Mouse (Mus musculus) midbrain, embryonic 15.5 days (tissue): Measurements from ENCODE around the gene Aldh1b1. TPM values are rescaled to one million over a fixed set of nuclear protein-coding genes. Genes with fewer than 3 reads are reported as not detected.
A peak's percentile ranks its signal among the peaks of the same experiment; 100 is the strongest.

Experiments used
- ATAC-seq: fragments of 200-750 bp; cut with Nextera tagmentation; replicated peaks from 2 replicates; pipeline ENCODE4 v1.8.0; 2017; ENCODE audit warnings: moderate TSS enrichment
- H3K27ac ChIP-seq: fragments of 300-500 bp; sonication (generic); 2 replicates; pipeline ENCODE4 v1.5.1; 2015; ENCODE audit warnings: mild to moderate bottlenecking, inconsistent platforms
- H3K27me3 ChIP-seq: fragments of 300-500 bp; sonication (generic); replicated peaks from 2 replicates; pipeline ENCODE4 v1.6.1; 2015; ENCODE audit warnings: inconsistent platforms
- H3K36me3 ChIP-seq: fragments of 300-500 bp; sonication (generic); replicated peaks from 2 replicates; pipeline ENCODE4 v1.6.1; 2015; ENCODE audit warnings: inconsistent platforms
- H3K4me1 ChIP-seq: fragments of 300-500 bp; sonication (generic); 2 replicates; pipeline ENCODE4 v1.6.1; 2015; ENCODE audit warnings: inconsistent platforms
- H3K4me2 ChIP-seq: fragments of 300-500 bp; sonication (generic); 2 replicates; pipeline ENCODE4 v1.6.1; 2015; ENCODE audit warnings: inconsistent platforms, mild to moderate bottlenecking, moderate library complexity
- H3K4me3 ChIP-seq: fragments of 300-500 bp; sonication (generic); 2 replicates; pipeline ENCODE4 v1.5.1; 2015; ENCODE audit warnings: mild to moderate bottlenecking, inconsistent platforms
- H3K9ac ChIP-seq: fragments of 300-500 bp; sonication (generic); 2 replicates; pipeline ENCODE4 v1.6.1; 2015; ENCODE audit warnings: mild to moderate bottlenecking, inconsistent platforms
- H3K9me3 ChIP-seq: fragments of 300-500 bp; sonication (generic); 2 replicates; pipeline ENCODE4 v1.6.1; 2016; ENCODE audit warnings: inconsistent platforms
- WGBS: fragments of 180-500 bp; shearing (Covaris S2); methylation state at CpG from one replicate; pipeline ENCODE4 v1.1.7; 2015; ENCODE audit warnings: mixed read lengths; 5-methylcytosine and 5-hydroxymethylcytosine counted together
- polyA plus RNA-seq: library from polyadenylated mRNA; unstranded; fragments of >200 nt; fragmentation: Nextera tagmentation; extraction: Ambion mirVana; gene quantifications from 2 replicates; pipeline ENCODE4 v1.2.1, GENCODE M21; 2015

Aldh1b1 gene
- 22.5 and 23.3 TPM in 2 replicates for polyA plus RNA-seq

DNA sequence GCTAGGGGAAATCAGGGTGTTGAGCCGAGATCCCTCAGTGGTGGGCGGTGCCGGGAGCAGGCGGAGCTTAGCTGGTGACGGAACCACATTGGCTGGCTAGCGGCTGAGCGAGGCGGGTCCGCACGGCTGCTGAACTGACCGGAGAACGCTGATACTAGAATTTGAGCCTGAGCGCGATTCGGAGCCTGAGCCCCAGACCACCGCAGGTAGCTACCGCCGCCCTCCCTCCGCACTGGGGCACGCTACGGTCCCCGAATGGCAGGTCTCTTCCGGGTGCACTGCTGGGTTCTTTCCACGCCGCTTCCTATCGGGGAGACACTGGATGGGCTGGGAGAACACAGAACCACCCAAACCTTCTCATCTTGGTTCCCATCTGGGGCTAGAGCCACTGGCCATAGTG, at the start of gene Aldh1b1:
Gene Aldh1b1 (plus strand): TSS at position 59 of the 400 bp plus-strand sequence.
- no peaks in the 10 kb centered on the region; the same call in 1 of the 2 replicates for H3K36me3 ChIP-seq
- 0 out of 2 replicates have a peak, but pooled peaks cover 2% of the 10 kb centered on the region for H3K27me3 ChIP-seq
- WGBS = 1% methylated on average over 26 of the region's 26 CpGs
- peak within 1 kb of the TSS; percentile 87 for H3K4me2 ChIP-seq
- H3K27ac ChIP-seq = peak within 1 kb of the TSS; percentile 53
- H3K4me3 ChIP-seq = peak within 1 kb of the TSS; percentile 53
- ATAC-seq = peak; percentile 88
- H3K4me1 ChIP-seq = peaks cover 21% of the 10 kb centered on the region
- no peaks in the 10 kb centered on the region for H3K9me3 ChIP-seq
- H3K9ac ChIP-seq = peak within 1 kb of the TSS; percentile 71

DNA sequence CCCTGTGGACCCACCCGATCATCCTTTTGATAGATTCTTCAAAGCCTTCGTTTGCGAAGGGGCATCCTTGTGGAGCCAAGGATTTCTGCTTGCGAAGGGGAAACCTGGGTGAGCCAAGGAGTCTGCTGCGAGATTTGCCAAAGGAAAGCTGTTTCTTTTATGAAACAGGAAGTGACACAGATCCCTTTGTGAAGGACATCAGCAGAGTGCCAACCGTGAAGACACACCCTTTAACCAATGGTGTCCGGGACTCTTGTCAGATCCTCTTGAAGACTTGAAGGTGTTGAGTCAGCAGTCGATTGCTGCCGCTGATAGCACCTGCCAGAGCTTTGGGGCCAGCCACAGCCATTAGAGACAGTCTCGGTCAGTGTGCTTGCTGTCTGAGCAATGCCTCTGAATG, 49.4 kb upstream of the Aldh1b1 start:
- ATAC-seq = no peak
- Histone ChIP-seq H3K27me3 (peaks cover 2% of the 10 kb centered on the region; the same call in 1 of the 2 replicates), H3K4me2 (no peak overlapping the region), H3K36me3 (no peaks in the 10 kb centered on the region), H3K27ac (no peak overlapping the region), H3K9me3 (no peaks in the 10 kb centered on the region), H3K9ac (no peak overlapping the region), H3K4me3 (no peak overlapping the region), H3K4me1 (peaks cover 16% of the 10 kb centered on the region; the same call in 1 of the 2 replicates)
- whole genome bisulfite sequencing = 87% methylated on average over 10 of the region's 10 CpGs

DNA sequence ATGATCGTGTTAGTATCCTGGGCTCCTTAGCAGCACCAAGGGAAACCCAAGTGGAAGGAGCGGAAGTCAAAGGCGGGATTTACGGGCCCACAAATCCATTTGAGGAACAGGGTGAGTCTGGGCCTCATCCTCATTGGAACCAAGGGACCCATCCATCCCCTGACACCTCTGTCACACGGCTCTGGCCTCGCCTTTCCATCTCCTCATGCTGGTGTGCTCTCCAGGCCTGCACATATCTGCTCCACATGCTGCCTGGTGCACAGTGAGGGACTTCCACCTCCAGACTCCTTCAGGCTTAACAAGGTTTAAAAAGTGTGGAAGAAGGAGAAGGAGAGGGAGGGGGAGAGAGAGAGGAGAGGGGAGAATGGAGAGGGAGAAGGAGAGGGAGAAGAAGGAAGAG, 48.3 kb upstream of the Aldh1b1 start:
- H3K27me3 ChIP-seq = peaks cover 2% of the 10 kb centered on the region; the same call in 1 of the 2 replicates
- H3K9ac ChIP-seq = no peak overlapping the region
- H3K4me2 ChIP-seq = no peak overlapping the region
- H3K36me3 ChIP-seq = no peaks in the 10 kb centered on the region
- WGBS = 91% methylated on average over 6 of the region's 6 CpGs
- no peak for ATAC-seq
- no peak overlapping the region for H3K4me3 ChIP-seq
- peaks cover 24% of the 10 kb centered on the region; the same call in 1 of the 2 replicates for H3K4me1 ChIP-seq
- no peaks in the 10 kb centered on the region for H3K9me3 ChIP-seq
- no peak overlapping the region for H3K27ac ChIP-seq

DNA sequence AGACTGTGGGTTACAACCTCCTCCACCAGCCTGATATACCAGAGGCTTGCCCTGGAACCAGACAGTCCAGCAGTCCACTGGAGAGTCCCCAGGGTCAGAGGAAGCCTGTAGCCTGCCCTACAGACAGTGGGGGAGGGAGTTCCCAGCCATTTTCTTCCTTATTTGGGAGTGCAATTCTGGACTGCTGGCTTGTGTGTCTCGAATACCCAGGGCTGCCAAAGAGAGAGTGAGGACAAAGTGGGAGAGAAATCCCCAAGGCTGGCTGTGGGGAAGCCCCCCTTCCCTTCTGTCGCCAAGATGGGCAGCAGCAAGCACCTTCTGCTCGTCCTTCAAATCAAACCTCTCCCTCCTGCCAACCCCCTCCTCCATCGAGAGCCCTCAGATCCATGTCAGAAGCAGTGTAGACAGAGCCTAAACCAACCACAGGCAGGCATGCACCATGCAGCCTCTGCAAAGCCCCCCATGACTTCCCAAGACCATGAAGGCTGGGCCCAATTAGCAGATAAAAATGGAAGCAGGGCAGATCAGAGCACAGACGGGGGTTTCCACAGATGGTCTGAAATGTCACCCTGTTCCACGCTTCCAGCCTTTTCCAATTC, 45.5 kb upstream of the Aldh1b1 start:
- Histone ChIP-seq H3K27ac (no peak overlapping the region), H3K4me3 (no peak overlapping the region), H3K4me2 (no peak overlapping the region), H3K9ac (no peak overlapping the region), H3K27me3 (peaks cover 2% of the 10 kb centered on the region; the same call in 1 of the 2 replicates), H3K4me1 (peaks cover 36% of the 10 kb centered on the region; the same call in 1 of the 2 replicates), H3K9me3 (no peaks in the 10 kb centered on the region), H3K36me3 (no peaks in the 10 kb centered on the region)
- 53% methylated on average over 6 of the region's 6 CpGs for WGBS
- 0 out of 2 replicates have a peak, but pooled peaks have one; percentile 13 for ATAC-seq

DNA sequence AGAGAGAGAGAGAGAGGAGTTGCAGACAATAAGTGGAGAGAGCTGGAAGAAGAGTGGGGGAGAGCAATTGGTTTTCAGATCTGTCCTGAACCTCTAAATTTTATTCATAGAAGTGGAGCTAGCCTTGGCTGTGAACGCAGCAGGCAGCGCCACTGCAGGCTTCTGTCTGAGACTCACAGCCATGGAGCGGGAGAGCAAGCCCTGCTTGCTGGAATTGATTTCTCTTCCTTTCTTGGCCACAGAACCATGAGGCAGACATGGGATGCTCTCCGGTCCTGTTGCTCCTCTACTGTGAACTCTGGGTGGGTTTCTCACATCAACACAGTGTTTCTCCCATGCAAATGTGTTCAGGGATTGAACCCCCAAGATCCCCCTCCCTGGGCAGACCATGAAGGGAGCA, 44.7 kb upstream of the Aldh1b1 start:
- ATAC-seq = 0 out of 2 replicates have a peak, but pooled peaks have one; percentile 27
- H3K4me1 ChIP-seq = peaks cover 36% of the 10 kb centered on the region; the same call in 1 of the 2 replicates
- whole genome bisulfite sequencing = 56% methylated on average over 4 of the region's 4 CpGs
- 0 out of 2 replicates have a peak overlapping the region, but pooled peaks have one; percentile 51 for H3K27ac ChIP-seq
- no peaks in the 10 kb centered on the region for H3K36me3 ChIP-seq
- H3K4me2 ChIP-seq = no peak overlapping the region
- H3K27me3 ChIP-seq = peaks cover 2% of the 10 kb centered on the region; the same call in 1 of the 2 replicates
- H3K9me3 ChIP-seq = no peaks in the 10 kb centered on the region
- no peak overlapping the region for H3K9ac ChIP-seq
- no peak overlapping the region for H3K4me3 ChIP-seq

DNA sequence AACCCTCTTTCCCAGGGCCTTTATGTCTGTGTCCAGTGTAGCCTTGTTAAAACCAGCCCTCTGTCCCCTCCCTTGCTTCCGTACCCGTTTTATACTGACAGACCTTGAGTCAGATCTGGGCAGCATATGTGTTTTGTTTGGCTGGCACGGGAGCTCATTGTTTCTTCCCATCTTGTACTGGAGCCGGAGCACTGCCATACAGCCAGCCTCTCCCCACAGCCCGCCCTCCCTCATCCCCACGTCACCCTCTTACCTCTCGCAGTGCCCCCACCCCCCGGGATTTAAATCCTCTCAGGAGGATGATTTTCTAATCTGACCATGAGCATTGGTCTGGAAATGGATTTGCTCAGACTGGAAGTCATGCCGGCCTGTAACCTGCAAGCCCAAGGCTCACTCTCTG, 43.7 kb upstream of the Aldh1b1 start:
- peak overlapping the region; percentile 51 for H3K27ac ChIP-seq
- no peak overlapping the region for H3K9ac ChIP-seq
- no peak for ATAC-seq
- H3K4me2 ChIP-seq = no peak overlapping the region
- H3K9me3 ChIP-seq = no peaks in the 10 kb centered on the region
- peaks cover 36% of the 10 kb centered on the region; the same call in 1 of the 2 replicates for H3K4me1 ChIP-seq
- H3K27me3 ChIP-seq = peaks cover 2% of the 10 kb centered on the region; the same call in 1 of the 2 replicates
- H3K36me3 ChIP-seq = no peaks in the 10 kb centered on the region
- H3K4me3 ChIP-seq = no peak overlapping the region
- 26% methylated on average over 9 of the region's 9 CpGs for WGBS

DNA sequence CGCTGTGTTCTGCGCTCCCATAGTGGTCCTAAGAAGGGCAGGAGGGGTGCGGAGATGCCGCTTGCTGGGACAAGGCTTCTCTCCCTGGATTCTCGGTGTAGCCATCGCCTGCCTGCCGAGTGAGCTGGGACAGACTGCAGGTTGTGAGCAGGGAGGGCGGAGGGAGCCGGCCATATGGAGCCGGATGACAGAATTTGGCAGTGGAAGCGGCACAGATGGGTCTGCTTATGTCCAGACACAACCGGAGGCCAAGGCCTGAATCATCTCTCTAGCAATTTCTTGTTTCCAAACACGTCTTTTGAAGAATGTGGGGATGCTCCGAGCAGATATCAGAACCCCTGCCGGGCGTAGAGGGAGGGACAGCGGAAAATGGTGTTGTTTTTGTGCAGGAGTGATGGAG, 42.9 kb upstream of the Aldh1b1 start:
- no peak overlapping the region for H3K4me3 ChIP-seq
- WGBS = 56% methylated on average over 17 of the region's 17 CpGs
- H3K4me2 ChIP-seq = no peak overlapping the region
- peak overlapping the region; percentile 51; the same call in 1 of the 2 replicates for H3K27ac ChIP-seq
- no peaks in the 10 kb centered on the region for H3K36me3 ChIP-seq
- no peak overlapping the region for H3K9ac ChIP-seq
- no peak for ATAC-seq
- H3K27me3 ChIP-seq = peaks cover 2% of the 10 kb centered on the region; the same call in 1 of the 2 replicates
- H3K4me1 ChIP-seq = peaks cover 36% of the 10 kb centered on the region; the same call in 1 of the 2 replicates
- H3K9me3 ChIP-seq = no peaks in the 10 kb centered on the region

DNA sequence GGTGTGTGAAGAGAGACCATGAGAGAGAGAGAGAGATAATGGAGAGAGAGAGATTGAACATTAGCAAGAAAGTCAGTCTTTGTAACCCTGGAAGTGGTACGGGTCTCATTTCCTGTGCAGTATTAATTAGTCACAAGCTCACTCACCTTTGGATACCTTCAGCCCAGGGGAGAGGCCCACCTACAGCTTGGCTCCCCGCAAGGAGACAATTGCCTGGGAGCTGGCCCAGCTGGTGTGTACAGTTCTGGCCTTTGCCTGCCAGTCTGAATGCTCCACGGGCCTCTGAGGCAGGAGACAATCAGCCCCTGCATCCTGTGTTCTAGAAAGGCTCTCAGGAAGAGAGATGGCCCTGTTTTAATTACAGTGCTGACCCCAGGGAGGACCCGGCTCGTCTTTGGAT, 40.9 kb upstream of the Aldh1b1 start:
- H3K4me3 ChIP-seq = no peak overlapping the region
- no peak for ATAC-seq
- peaks cover 2% of the 10 kb centered on the region; the same call in 1 of the 2 replicates for H3K27me3 ChIP-seq
- H3K4me2 ChIP-seq = no peak overlapping the region
- no peak overlapping the region for H3K27ac ChIP-seq
- WGBS = 54% methylated on average over 5 of the region's 5 CpGs
- H3K9ac ChIP-seq = 0 out of 2 replicates have a peak overlapping the region, but pooled peaks have one; percentile 1
- H3K4me1 ChIP-seq = peaks cover 39% of the 10 kb centered on the region
- no peaks in the 10 kb centered on the region for H3K9me3 ChIP-seq
- H3K36me3 ChIP-seq = no peaks in the 10 kb centered on the region

DNA sequence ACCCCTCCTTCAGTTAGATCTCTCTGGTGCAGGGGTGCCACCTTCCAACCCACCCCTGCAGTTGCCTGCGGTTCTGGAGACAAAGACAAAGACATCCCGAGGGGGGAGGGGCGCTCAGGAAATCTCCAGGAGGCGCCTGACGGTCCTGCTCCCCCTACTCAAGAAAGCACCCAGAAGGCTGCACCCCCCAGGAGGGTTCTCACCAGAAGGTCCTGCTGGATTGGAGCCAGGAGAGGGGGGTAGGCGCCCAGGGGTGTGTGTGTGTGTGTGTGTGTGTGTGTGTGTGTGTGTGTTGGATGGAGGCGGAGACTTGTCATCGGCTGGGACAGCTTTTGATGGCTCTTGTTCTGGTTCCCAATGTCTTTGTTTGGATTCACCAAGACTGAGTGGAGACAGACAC, 39.4 kb upstream of the Aldh1b1 start:
- Histone ChIP-seq H3K9ac (no peak overlapping the region), H3K36me3 (no peaks in the 10 kb centered on the region), H3K4me1 (peaks cover 39% of the 10 kb centered on the region), H3K27me3 (no peaks in the 10 kb centered on the region; the same call in 1 of the 2 replicates), H3K27ac (no peak overlapping the region), H3K9me3 (no peaks in the 10 kb centered on the region), H3K4me3 (no peak overlapping the region), H3K4me2 (no peak overlapping the region)
- WGBS = 70% methylated on average over 8 of the region's 8 CpGs
- no peak for ATAC-seq

DNA sequence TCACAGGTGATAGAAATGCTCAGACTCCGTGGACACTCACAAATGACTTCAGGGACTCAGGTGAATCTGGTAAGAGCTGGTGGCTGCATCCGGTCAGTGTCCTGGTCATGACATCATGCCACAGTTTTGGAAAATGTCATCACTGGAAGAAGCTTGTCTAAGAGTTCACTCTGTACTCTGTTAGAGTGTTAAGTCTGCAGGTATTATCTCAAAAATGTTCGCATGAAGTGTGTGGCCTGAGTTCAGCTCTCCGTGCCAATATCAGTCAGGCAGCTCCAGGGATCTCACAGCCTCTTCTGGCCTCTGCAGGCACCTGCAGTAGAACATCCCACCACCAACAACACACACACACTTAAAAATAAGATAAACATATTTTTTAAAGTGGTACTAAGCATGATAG, 36.2 kb upstream of the Aldh1b1 start:
- ATAC-seq = no peak
- Histone ChIP-seq H3K27me3 (no peaks in the 10 kb centered on the region; the same call in 1 of the 2 replicates), H3K9ac (no peak overlapping the region), H3K9me3 (no peaks in the 10 kb centered on the region), H3K36me3 (no peaks in the 10 kb centered on the region), H3K4me3 (no peak overlapping the region), H3K4me2 (no peak overlapping the region), H3K4me1 (peaks cover 45% of the 10 kb centered on the region), H3K27ac (peak overlapping the region; percentile 76; the same call in 1 of the 2 replicates)
- 89% methylated on average over 4 of the region's 4 CpGs for WGBS

DNA sequence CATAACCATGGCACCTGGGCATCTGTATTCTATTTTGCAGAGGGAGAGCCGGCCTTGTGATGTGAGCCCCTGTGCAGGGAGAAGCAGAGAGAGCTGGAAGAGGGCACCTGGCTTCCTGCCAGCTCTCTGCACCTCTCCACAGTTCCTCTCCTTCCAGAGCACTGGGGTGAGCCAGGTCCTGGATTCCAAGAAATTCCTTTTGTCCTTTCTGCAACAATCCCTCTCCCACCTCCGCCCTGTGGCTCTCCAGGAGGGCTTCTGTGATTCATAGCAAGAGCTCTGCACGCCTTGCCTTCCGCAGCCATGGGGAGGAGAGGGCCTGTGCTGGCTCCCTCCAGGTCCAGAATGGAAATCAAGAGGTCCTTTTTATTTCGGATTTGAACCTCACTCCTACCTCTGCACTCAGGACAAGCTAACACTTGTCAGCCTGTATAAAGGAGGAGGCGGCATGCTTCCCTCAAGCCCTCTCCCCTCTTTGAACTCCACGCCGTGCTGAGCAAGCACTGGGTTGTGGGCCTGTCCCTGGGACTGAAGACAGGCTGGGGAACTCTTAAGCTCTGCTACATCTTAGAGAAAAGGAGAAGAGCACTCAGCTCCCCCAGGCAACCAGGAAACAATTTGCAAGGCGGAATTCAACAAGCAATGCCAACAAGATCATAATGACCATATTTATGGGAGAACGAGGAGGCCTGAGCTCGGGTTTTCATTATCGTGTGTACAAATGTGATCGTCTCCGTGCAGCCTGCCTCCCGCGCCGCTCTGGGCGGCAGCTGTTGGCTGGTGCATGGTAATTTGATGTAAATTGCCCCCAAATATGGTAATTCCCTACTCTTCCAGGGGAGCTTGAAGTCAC, 35.3 kb upstream of the Aldh1b1 start:
- peaks cover 48% of the 10 kb centered on the region for H3K4me1 ChIP-seq
- no peaks in the 10 kb centered on the region for H3K27me3 ChIP-seq
- WGBS = 4% methylated on average over 18 of the region's 18 CpGs
- no peaks in the 10 kb centered on the region for H3K9me3 ChIP-seq
- H3K27ac ChIP-seq = peak overlapping the region; percentile 76
- no peaks in the 10 kb centered on the region for H3K36me3 ChIP-seq
- H3K4me3 ChIP-seq = no peak overlapping the region
- H3K4me2 ChIP-seq = peak overlapping the region; percentile 33
- peak; percentile 55 for ATAC-seq
- no peak overlapping the region; the same call in 1 of the 2 replicates for H3K9ac ChIP-seq

DNA sequence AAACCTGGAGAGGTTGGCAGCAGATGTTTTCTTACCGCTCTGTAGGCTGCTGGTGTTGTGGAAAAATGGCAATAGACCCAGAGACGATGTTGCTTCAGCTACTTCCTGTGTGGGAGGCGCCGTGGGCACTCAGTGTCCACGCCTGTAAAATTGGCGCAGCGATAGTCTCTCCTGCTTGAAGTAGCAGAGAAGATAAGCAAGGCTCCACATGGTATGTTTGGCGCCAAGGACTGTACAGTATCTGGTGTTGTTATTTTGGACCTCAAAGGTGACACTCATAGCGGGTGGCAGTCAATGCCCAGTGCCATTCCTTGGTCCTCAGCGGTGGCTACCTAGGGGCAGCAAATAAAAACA, 34.7 kb upstream of the Aldh1b1 start:
- Histone ChIP-seq H3K27me3 (no peaks in the 10 kb centered on the region), H3K9ac (no peak overlapping the region; the same call in 1 of the 2 replicates)
- WGBS = 11% methylated on average over 10 of the region's 10 CpGs

More for the DNA sequence above, 34.7 kb upstream of the Aldh1b1 start:
- Histone ChIP-seq H3K36me3 (no peaks in the 10 kb centered on the region), H3K27ac (peak overlapping the region; percentile 76), H3K4me3 (no peak overlapping the region), H3K9me3 (no peaks in the 10 kb centered on the region), H3K4me1 (peaks cover 52% of the 10 kb centered on the region), H3K4me2 (peak overlapping the region; percentile 33)
- ATAC-seq = no peak; the same call in 1 of the 2 replicates
